Mouse (Mus musculus) adrenal gland (tissue): ENCODE results near the gene Mfsd2b.

Experiments used
- intact Hi-C: fragments of 180-260 bp; cut with DNase I; formaldehyde crosslinking; loops from one replicate; pipeline ENCODE4 v1.15.1; 2025

The Mfsd2b gene

GRCm38 (mm10) chr12:4817361-4818101, 56.6 kb downstream of the Mfsd2b start, which contains the start of gene Sf3b6:
Gene Sf3b6, plus strand, starts transcription at chr12:4817544.
- intact Hi-C loops = no loop called here

GRCm38 (mm10) chr12:4816680-4817360, 57.3 kb downstream of the Mfsd2b start:
- intact Hi-C loops = no loop called here

- intact Hi-C loops = no loop called here
These were observed 60.5 kb downstream of the Mfsd2b start for GRCm38 (mm10) chr12:4813636-4814035.
